Mouse (Mus musculus): ENCODE measurements at regions not wholly inside any gene's neighbourhood (a gene's known extent, or its start where the extent isn't known, plus 50 kb on each side); places are given as distances from the start of the nearest gene placed in this dataset.
"Not testable (repeated sequence)": the region's sequence is repeated elsewhere in the genome, so short reads cannot be mapped to it uniquely, and the experiment has no call there.

- Histone ChIP-seq H3K4me3 (ENCODE audit: low read depth, low read length) (no peak overlapping the region), H3K4me1 (replicated peaks; ENCODE audit: control insufficient read depth, insufficient read depth, low read length) (no peaks in the 10 kb centered on the region), H3K27me3 (ENCODE audit: control insufficient read depth, insufficient read depth, low read length) (no peaks in the 10 kb centered on the region), H3K9me3 (ENCODE audit: control insufficient read depth, low read length) (no peaks in the 10 kb centered on the region), H3K4me2 (ENCODE audit: low read depth, low read length, severe bottlenecking) (no peak overlapping the region), H3K36me3 (ENCODE audit: control insufficient read depth, insufficient read depth, low read length) (no peaks in the 10 kb centered on the region), H3K27ac (ENCODE audit: low read depth, low read length) (no peak overlapping the region), H3K9ac (ENCODE audit: low read length) (no peak overlapping the region)
- DNase-seq (ENCODE audit: low spot score) (no peak), ATAC-seq (replicated peaks; ENCODE audit: low FRiP score) (no peak)
- WGBS: 71% methylated on average over 1 of the region's 1 CpGs
Observed at GRCm38 (mm10) chr1:17348271-17348670, 797.4 kb downstream of the Crisp4 start.

DNA sequence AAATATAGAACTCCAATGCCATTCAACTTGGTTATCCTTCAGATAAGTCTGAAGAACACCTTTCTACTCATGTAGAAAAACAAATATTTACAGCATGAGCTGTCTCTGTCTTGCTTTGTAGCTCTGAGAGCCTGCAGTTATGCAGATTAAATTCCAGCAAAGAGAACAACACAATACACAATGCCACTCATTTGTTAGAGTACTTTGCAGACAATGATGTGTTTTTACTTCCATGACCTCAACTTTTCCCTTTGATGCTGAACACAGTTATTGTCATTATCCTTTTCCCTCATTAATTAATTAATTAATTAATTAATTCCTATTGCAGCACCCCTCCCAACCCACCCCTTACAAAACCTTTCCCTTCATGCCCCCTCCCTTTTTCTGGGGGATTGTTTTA is 807.9 kb downstream of the Crisp4 start:
- H3K9me3 ChIP-seq (ENCODE audit: control insufficient read depth, low read length): no peaks in the 10 kb centered on the region
- DNase-seq (ENCODE audit: low spot score): no peak
- no peak for ATAC-seq (replicated peaks; ENCODE audit: low FRiP score)

DNA sequence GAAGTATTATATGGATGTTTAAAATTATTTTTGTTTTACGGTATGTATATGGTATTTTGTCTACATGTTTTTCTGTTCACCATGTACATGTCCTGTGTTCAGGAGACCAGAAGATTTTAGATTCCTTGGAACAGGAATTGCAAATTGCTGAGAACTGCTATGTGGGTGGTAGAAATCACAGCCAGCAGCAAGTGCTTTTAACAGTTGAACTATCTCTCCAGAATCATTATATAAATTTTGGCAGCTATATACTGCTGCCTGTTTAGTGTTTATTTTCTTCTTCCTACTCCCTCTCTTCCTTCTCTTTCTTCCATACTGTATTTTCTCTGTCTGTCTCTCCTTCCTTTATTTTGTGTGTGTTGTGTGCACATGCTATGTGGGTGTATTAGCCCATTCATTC is 834.3 kb downstream of the Crisp4 start:
- 95% methylated on average over 1 of the region's 1 CpGs for WGBS
- not testable (repeated sequence) for H3K9me3 ChIP-seq (ENCODE audit: control insufficient read depth, low read length); H3K9ac ChIP-seq (ENCODE audit: low read length); ATAC-seq (replicated peaks; ENCODE audit: low FRiP score); H3K4me1 ChIP-seq (replicated peaks; ENCODE audit: control insufficient read depth, insufficient read depth, low read length); H3K4me3 ChIP-seq (ENCODE audit: low read depth, low read length); H3K36me3 ChIP-seq (ENCODE audit: control insufficient read depth, insufficient read depth, low read length); H3K27ac ChIP-seq (ENCODE audit: low read depth, low read length); H3K27me3 ChIP-seq (ENCODE audit: control insufficient read depth, insufficient read depth, low read length); DNase-seq (ENCODE audit: low spot score); H3K4me2 ChIP-seq (ENCODE audit: low read depth, low read length, severe bottlenecking)

More for the DNA sequence above, 807.9 kb downstream of the Crisp4 start:
- no peaks in the 10 kb centered on the region for H3K4me1 ChIP-seq (replicated peaks; ENCODE audit: control insufficient read depth, insufficient read depth, low read length)
- no peaks in the 10 kb centered on the region for H3K36me3 ChIP-seq (ENCODE audit: control insufficient read depth, insufficient read depth, low read length)
- no peaks in the 10 kb centered on the region for H3K27me3 ChIP-seq (ENCODE audit: control insufficient read depth, insufficient read depth, low read length)
- H3K27ac ChIP-seq (ENCODE audit: low read depth, low read length): no peak overlapping the region
- no peak overlapping the region for H3K9ac ChIP-seq (ENCODE audit: low read length)
- H3K4me3 ChIP-seq (ENCODE audit: low read depth, low read length): no peak overlapping the region
- no peak overlapping the region for H3K4me2 ChIP-seq (ENCODE audit: low read depth, low read length, severe bottlenecking)

DNA sequence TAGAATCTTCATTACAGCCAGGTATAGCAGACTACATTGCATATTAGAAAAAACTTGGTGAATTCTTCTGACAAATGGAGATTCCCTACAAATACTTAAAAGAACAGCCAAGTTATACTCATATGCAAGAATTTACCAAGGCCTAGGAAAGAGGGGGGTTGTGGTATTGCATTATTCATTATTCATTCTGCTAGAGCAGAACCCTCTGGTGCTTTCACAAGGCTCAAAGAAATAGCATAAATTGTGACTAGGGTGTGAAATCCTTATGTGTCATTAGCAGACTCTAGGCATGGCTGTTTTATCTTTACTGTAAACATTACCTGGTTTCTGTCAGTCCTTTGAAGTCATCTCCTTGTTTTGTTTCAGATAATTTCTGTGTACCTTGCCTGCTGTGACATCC is 835.8 kb downstream of the Crisp4 start:
- not testable (repeated sequence) for H3K27me3 ChIP-seq (ENCODE audit: control insufficient read depth, insufficient read depth, low read length); H3K4me3 ChIP-seq (ENCODE audit: low read depth, low read length); H3K27ac ChIP-seq (ENCODE audit: low read depth, low read length); H3K36me3 ChIP-seq (ENCODE audit: control insufficient read depth, insufficient read depth, low read length); DNase-seq (ENCODE audit: low spot score); H3K9me3 ChIP-seq (ENCODE audit: control insufficient read depth, low read length); H3K4me2 ChIP-seq (ENCODE audit: low read depth, low read length, severe bottlenecking); H3K4me1 ChIP-seq (replicated peaks; ENCODE audit: control insufficient read depth, insufficient read depth, low read length); ATAC-seq (replicated peaks; ENCODE audit: low FRiP score); H3K9ac ChIP-seq (ENCODE audit: low read length)

Data from forebrain, embryonic 11.5 days (tissue).